Mouse (Mus musculus): Measurements from ENCODE around the gene Fibcd1.

The Fibcd1 gene

GRCm38 (mm10) chr2:31803480-31803879, 42.3 kb downstream of the Fibcd1 start:
- POLR2A ChIA-PET: interaction anchor here in 2 of 4 experiments (0.5 to 2.0 kb wide), 2 partner anchors 68 to 123 kb away, joined by 3 to 4 read pairs; no protein-coding TSS in a partner anchor
- CTCF ChIA-PET: interaction anchor here in 1 of 4 experiments (1.1 kb wide), 1 partner anchor 16 kb away, joined by 5 read pairs; no protein-coding TSS in a partner anchor

GRCm38 (mm10) chr2:31802811-31803210, 43.0 kb downstream of the Fibcd1 start:
- POLR2A ChIA-PET: interaction anchor here in 1 of 4 experiments (1.5 kb wide), 1 partner anchor 8 kb away, joined by 3 read pairs; the partner anchor contains the start of gene Qrfp
- CTCF ChIA-PET: interaction anchor here in 2 of 4 experiments (2.6 to 3.2 kb wide), 2 partner anchors 21 kb away, joined by 11 to 16 read pairs; no protein-coding TSS in a partner anchor

GRCm38 (mm10) chr2:31801416-31801815, 44.4 kb downstream of the Fibcd1 start:
- CTCF ChIA-PET: interaction anchor here (0.6 to 3.2 kb wide), 13 partner anchors 9 to 1689 kb away, joined by 3 to 16 read pairs (median 5); partner anchors contain the start of genes Abl1 (in 1 of the 4) and Qrfp (in 1 of the 4)
- POLR2A ChIA-PET: interaction anchor here in 3 of 4 experiments (0.5 to 2.7 kb wide), 15 partner anchors 9 to 770 kb away, joined by 3 to 8 read pairs (median 4); partner anchors contain the start of genes Qrfp (in 2 of the 3), Abl1 (in 1 of the 3) and Nup214 (in 1 of the 3)

- CTCF ChIA-PET: interaction anchor here in 2 of 4 experiments (1.4 to 1.5 kb wide), 3 partner anchors 10 to 12 kb away, joined by 3 to 7 read pairs (median 3); no protein-coding TSS in a partner anchor
These were observed 48.9 kb downstream of the Fibcd1 start for GRCm38 (mm10) chr2:31796943-31797342.

DNA sequence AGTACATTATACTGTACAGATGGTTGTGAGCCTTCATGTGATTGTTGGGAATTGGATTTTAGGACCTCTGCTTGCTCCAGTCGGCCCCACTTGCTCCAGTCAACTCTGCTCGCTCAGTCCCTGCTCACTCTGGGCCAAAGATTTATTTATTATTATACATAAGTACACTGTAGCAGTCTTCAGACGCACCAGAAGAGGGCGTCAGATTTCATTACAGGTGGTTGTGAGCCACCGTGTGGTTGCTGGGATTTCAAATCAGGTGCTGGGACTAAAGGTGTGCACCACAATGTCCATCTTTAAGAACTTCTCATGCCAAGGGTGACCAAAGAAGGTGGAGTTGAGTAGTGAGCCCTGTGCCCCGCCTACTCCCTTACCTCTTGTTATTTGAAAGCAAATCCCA, 53.2 kb downstream of the Fibcd1 start:
- CTCF ChIA-PET: interaction anchor here in 1 of 4 experiments (1.4 kb wide), 1 partner anchor 109 kb away, joined by 6 read pairs; no protein-coding TSS in a partner anchor

More at GRCm38 (mm10) chr2:31796943-31797342, 48.9 kb downstream of the Fibcd1 start:
- POLR2A ChIA-PET: interaction anchor here in 1 of 4 experiments (0.7 kb wide), 1 partner anchor 252 kb away, joined by 4 read pairs; no protein-coding TSS in a partner anchor

DNA sequence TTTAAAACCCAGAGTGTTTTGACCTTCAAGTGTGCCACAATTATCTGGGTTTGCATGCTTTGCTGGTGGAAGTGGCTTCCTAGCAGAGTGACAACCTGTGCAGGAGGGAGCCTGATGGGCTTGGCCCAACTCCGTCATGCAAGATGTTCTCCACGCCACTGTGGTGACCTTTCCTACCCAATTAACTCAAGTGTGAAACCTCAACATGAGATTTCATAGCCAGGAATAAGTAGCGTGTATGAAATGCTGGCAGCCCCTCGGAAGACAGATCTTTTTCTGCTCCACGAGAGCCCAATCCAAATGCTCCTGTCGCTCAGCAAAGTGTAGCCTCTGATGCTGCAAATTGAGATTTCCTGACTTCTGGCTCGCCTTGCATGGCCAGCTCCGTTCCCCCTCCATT, 54.5 kb downstream of the Fibcd1 start:
- POLR2A ChIA-PET: interaction anchor here in 2 of 4 experiments (0.6 to 2.4 kb wide), 4 partner anchors 10 to 166 kb away, joined by 3 to 6 read pairs (median 4); no protein-coding TSS in a partner anchor
- CTCF ChIA-PET: no interaction called here

More for the DNA sequence above, 53.2 kb downstream of the Fibcd1 start:
- POLR2A ChIA-PET: no interaction called here

- ChIA-PET CTCF (interaction anchor here in 1 of 4 experiments (0.6 kb wide), 2 partner anchors 33 to 336 kb away, joined by 3 read pairs; no protein-coding TSS in a partner anchor), POLR2A (interaction anchor here in 1 of 4 experiments (1.0 to 2.4 kb wide), 2 partner anchors 10 to 31 kb away, joined by 4 to 6 read pairs; no protein-coding TSS in a partner anchor)
These were observed 55.0 kb downstream of the Fibcd1 start for GRCm38 (mm10) chr2:31790728-31791251.

GRCm38 (mm10) chr2:31789215-31789614, 56.6 kb downstream of the Fibcd1 start:
- CTCF ChIA-PET: interaction anchor here in 1 of 4 experiments (0.9 kb wide), 1 partner anchor 87 kb away, joined by 3 read pairs; no protein-coding TSS in a partner anchor

DNA sequence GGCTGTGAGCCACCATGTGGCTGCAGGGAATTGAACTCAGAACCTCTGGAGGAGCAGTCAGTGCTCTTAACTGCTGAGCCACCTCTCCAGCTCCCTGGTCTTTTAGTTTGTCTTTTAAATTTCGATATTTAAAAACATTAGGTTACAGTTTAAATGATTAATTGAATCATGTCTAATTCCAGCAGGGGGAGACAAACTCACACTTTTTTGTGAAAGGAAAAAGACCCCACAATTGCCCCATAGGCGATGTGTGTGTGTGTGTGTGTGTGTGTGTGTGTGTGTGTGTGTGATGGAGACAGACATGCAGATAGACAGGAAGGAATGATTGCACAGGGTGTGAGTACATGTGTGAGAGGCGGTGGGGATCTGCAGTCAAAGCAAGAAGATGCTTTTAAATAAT, 57.6 kb downstream of the Fibcd1 start:
- ChIA-PET POLR2A (interaction anchor here in 1 of 4 experiments (1.0 to 2.4 kb wide), 4 partner anchors 15 to 251 kb away, joined by 3 to 7 read pairs (median 4); no protein-coding TSS in a partner anchor), CTCF (interaction anchor here (0.7 to 2.1 kb wide), 9 partner anchors 16 to 1041 kb away, joined by 3 to 9 read pairs (median 4); partner anchors contain the start of gene Qrfp (in 1 of the 4))

More at GRCm38 (mm10) chr2:31789215-31789614, 56.6 kb downstream of the Fibcd1 start:
- POLR2A ChIA-PET: interaction anchor here in 2 of 4 experiments (0.6 to 1.6 kb wide), 8 partner anchors 9 to 200 kb away, joined by 3 to 5 read pairs (median 3); no protein-coding TSS in a partner anchor

DNA sequence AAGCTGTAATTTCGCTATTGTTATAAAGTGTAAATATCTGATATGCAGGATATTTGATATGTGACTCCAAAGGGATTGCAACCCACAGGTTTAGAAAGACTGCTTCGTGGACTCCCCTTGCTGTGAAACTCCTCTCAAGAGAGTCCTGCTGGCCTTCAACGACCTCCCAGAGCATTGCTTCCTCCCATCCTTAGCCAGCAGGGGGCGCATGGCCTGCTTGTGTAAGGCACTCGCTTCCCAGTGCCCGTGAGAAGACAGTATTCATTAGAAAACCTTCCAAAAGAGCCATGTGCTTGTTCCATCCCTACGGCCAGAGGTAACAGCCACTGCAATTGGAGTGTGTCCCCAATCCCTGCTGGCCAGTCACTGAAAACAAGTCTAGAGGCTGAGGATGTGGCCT, 58.8 kb downstream of the Fibcd1 start:
- ChIA-PET POLR2A (interaction anchor here in 2 of 4 experiments (0.5 to 2.4 kb wide), 3 partner anchors 13 to 171 kb away, joined by 3 to 7 read pairs (median 3); no protein-coding TSS in a partner anchor), CTCF (interaction anchor here in 3 of 4 experiments (0.6 to 3.3 kb wide), 19 partner anchors 10 to 102 kb away, joined by 3 to 11 read pairs (median 4); partner anchors contain the start of genes Lamc3 (in 1 of the 3) and Qrfp (in 1 of the 3))

GRCm38 (mm10) chr2:31785074-31785473, 60.7 kb downstream of the Fibcd1 start:
- ChIA-PET POLR2A (interaction anchor here in 3 of 4 experiments (0.5 to 1.4 kb wide), 6 partner anchors 11 to 347 kb away, joined by 3 to 7 read pairs (median 3); partner anchors contain the start of gene Qrfp (in 1 of the 3)), CTCF (interaction anchor here (0.5 to 3.3 kb wide), 48 partner anchors 8 to 1545 kb away, joined by 3 to 24 read pairs (median 4); partner anchors contain the start of gene Abl1 (in 2 of the 4))

DNA sequence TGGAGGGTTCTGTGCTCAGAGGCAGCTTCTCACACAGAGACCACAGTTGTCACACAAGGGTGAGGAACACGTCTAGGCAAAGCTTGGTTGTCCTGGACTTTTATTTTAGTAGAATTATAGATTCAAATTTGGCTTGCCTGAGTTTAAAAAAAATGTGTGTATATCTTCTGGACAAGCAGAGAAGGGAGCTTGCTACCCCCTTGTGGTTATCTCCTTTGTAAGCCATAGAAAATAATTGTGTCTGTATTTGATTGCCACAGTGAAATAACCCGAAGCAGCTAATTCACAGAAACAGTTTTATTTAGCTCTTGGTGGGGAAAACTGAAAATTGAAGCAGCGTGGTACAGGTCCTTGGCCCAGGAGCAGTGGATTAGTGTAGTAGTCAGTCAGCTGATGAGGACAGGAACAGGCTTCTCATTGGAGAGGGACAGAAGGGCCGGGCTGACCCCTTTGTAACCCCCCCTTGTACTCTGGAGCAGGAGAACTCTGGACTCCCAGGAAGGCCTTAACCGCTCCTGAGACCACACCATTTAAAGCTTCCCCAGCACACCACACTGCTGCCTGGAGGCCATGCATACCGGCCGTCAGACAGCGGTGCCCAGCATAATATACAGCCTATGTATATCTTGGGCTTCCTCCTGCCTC, 62.7 kb downstream of the Fibcd1 start:
- ChIA-PET CTCF (interaction anchor here in 2 of 4 experiments (1.3 to 2.6 kb wide), 3 partner anchors 34 to 83 kb away, joined by 5 to 24 read pairs (median 10); no protein-coding TSS in a partner anchor), POLR2A (interaction anchor here in 2 of 4 experiments (0.8 to 2.0 kb wide), 7 partner anchors 9 to 36 kb away, joined by 3 to 7 read pairs (median 3); no protein-coding TSS in a partner anchor)

DNA sequence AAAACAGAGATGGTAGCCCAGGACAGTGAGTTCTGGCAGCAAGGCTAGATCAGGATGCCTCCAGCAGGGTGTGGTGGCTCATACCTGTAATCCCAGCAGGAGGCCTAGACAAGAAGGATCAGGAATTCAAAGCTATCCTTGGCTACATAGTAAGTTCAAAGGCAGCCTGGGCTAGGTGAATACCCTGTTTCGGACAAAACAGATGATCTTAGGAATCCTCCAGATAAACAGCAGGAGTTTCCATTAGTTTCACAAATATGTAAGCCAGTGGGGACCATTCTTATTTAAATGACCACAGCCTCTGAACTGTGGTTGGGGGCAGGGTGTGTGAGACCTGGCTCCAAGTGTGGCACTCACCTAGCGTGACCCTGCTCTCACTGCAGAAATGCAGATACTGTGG, 66.5 kb downstream of the Fibcd1 start:
- POLR2A ChIA-PET: interaction anchor here in 2 of 4 experiments (0.6 to 2.7 kb wide), 11 partner anchors 12 to 616 kb away, joined by 3 to 13 read pairs (median 5); no protein-coding TSS in a partner anchor
- CTCF ChIA-PET: interaction anchor here in 3 of 4 experiments (0.5 to 1.3 kb wide), 7 partner anchors 9 to 151 kb away, joined by 3 to 6 read pairs (median 3); no protein-coding TSS in a partner anchor

GRCm38 (mm10) chr2:31776479-31776878, 69.3 kb downstream of the Fibcd1 start:
- POLR2A ChIA-PET: interaction anchor here in 3 of 4 experiments (0.6 to 1.4 kb wide), 6 partner anchors 10 to 93 kb away, joined by 3 to 6 read pairs (median 3); no protein-coding TSS in a partner anchor
- CTCF ChIA-PET: interaction anchor here in 2 of 4 experiments (0.8 to 1.2 kb wide), 3 partner anchors 9 to 303 kb away, joined by 3 to 5 read pairs (median 3); no protein-coding TSS in a partner anchor

GRCm38 (mm10) chr2:31770781-31771441, 74.9 kb downstream of the Fibcd1 start:
- ChIA-PET CTCF (interaction anchor here in 3 of 4 experiments (0.6 to 1.4 kb wide), 8 partner anchors 8 to 70 kb away, joined by 3 to 5 read pairs (median 3); no protein-coding TSS in a partner anchor), POLR2A (interaction anchor here (0.5 to 2.3 kb wide), 12 partner anchors 8 to 514 kb away, joined by 3 to 9 read pairs (median 3); partner anchors contain the start of gene Abl1 (in 2 of the 4))

DNA sequence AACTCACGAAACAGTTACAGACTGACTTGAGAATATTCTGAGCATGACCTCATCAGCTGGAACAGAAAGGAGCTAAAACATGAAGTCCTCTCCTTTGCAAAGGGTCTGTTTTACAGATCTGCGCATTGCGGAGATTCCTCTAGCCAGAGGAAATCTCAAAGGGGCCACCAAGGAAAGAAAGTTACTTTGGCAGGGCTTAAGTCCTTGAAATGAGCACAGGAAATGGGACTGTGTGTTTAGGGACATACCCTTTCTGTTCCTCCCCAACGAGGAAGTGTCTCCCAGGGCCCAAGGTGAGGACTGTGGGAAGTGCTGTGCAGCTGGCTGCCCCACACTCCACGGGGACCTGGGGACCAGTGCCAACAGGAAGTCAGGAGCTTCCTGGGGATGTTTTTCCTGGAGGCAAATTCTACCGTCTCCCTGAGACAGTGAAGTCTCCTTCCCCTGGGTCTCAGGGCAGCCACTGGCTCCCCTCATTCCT, 76.1 kb downstream of the Fibcd1 start:
- POLR2A ChIA-PET: interaction anchor here in 3 of 4 experiments (0.6 to 1.4 kb wide), 7 partner anchors 10 to 1291 kb away, joined by 3 to 8 read pairs (median 3); partner anchors contain the start of gene Abl1 (in 1 of the 3)
- CTCF ChIA-PET: interaction anchor here in 2 of 4 experiments (0.7 to 1.1 kb wide), 2 partner anchors 31 to 705 kb away, joined by 3 to 4 read pairs; no protein-coding TSS in a partner anchor
